Mouse (Mus musculus): ENCODE data around the gene Fnip2. TPM values are rescaled to one million over a fixed set of nuclear protein-coding genes. Genes with fewer than 3 reads are reported as not detected.
A peak's percentile ranks its signal among the peaks of the same experiment; 100 is the strongest.

The Fnip2 gene
- polyA plus RNA-seq, 1 experiment from 2014 or later = 3.3 TPM

DNA sequence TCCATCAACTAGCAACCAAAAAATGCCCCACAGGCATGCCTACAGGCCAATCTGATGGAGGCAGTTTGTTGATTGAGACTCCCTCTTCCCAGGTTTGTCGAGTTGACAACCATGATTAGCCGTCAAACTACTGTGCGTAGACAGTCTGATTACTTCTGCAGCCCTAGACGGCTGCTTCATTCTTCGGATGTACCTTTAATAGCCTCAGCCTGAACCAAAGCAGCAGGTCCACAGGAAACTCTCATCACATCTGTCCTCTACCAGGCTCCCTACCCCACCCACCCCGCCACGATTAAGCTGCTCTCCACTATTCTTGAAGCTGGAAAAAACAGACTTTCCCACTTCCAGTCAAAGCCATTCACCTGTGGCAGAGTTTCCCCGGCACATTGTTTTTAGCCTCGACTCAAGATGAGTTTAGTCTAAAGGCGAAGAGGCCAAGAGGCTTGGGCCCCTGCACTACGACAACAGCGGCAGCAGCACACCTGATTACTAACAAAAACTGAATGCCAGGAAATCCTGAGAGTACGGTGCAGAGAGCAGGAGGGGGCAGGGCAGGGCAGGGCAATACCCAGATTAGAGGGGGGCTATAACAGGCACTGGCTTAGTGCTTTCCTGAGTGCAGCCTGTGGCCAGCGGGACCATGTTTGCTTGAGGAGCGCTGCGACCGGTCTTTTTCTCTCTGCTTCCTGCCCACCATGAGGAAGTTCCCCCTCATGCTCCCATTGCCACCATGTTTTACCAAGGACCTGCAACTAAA, 18.7 kb downstream of the Fnip2 start:
- Histone ChIP-seq H3K36me3 (ENCODE audit: control insufficient read depth, insufficient read depth) (no peaks in the 10 kb centered on the region; the same call in 1 of the 2 replicates), H3K4me3 (ENCODE audit: low read depth, low read length) (no peak overlapping the region), H3K9me3 (ENCODE audit: control insufficient read depth) (no peaks in the 10 kb centered on the region), H3K4me1 (replicated peaks; ENCODE audit: control insufficient read depth, insufficient read depth, low read length) (no peaks in the 10 kb centered on the region), H3K27ac (ENCODE audit: low read depth, low read length) (no peak overlapping the region), H3K27me3 (replicated peaks; ENCODE audit: control insufficient read depth, insufficient read depth, low read length) (no peaks in the 10 kb centered on the region), H3K9ac (ENCODE audit: low read depth, low read length) (no peak overlapping the region), H3K4me2 (replicated peaks; ENCODE audit: low read depth) (no peak overlapping the region)
- WGBS = 71% methylated on average over 17 of the region's 17 CpGs
- no peak for TF ChIP-seq CTCF (IDR thresholded peaks at IDR 0.05; ENCODE audit: low read depth)
- no peak for ATAC-seq

- Histone ChIP-seq H3K4me2 (replicated peaks; ENCODE audit: low read depth) (no peak overlapping the region), H3K9ac (ENCODE audit: low read depth, low read length) (no peak overlapping the region), H3K9me3 (ENCODE audit: control insufficient read depth) (no peaks in the 10 kb centered on the region), H3K27ac (ENCODE audit: low read depth, low read length) (no peak overlapping the region), H3K36me3 (ENCODE audit: control insufficient read depth, insufficient read depth) (no peaks in the 10 kb centered on the region; the same call in 1 of the 2 replicates), H3K27me3 (replicated peaks; ENCODE audit: control insufficient read depth, insufficient read depth, low read length) (no peaks in the 10 kb centered on the region), H3K4me1 (replicated peaks; ENCODE audit: control insufficient read depth, insufficient read depth, low read length) (0 out of 2 replicates have a peak, but pooled peaks cover 5% of the 10 kb centered on the region), H3K4me3 (ENCODE audit: low read depth, low read length) (no peak overlapping the region)
- peak; percentile 92 for ATAC-seq
- TF ChIP-seq CTCF (IDR thresholded peaks at IDR 0.05; ENCODE audit: low read depth) = peak; percentile 36
- WGBS = 17% methylated on average over 6 of the region's 6 CpGs
Measured at GRCm38 (mm10) chr3:79542585-79542984, 25.0 kb downstream of the Fnip2 start.

DNA sequence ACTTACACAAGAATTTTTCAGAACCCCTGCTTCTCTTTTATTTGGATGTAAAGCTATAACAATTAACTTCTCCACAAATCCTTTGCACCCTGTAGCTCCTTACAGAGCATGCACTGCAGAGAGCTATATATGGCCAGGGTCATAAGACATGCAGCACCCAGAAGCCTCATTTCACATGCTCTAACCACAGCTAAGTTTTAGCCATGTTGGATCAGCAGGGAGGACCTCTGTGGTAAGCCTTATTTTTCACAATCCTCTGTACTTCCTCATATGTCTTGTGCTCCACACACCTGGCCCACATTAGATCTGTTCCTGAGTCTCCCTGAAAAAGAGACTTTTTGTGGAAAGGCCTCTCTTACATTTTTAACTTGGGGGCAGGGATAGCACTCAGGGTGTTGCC, 27.9 kb downstream of the Fnip2 start:
- TF ChIP-seq CTCF (IDR thresholded peaks at IDR 0.05; ENCODE audit: low read depth) = no peak
- no peak overlapping the region for H3K4me2 ChIP-seq (replicated peaks; ENCODE audit: low read depth)
- no peak for ATAC-seq
- H3K9ac ChIP-seq (ENCODE audit: low read depth, low read length) = no peak overlapping the region
- H3K4me1 ChIP-seq (replicated peaks; ENCODE audit: control insufficient read depth, insufficient read depth, low read length) = 0 out of 2 replicates have a peak, but pooled peaks cover 5% of the 10 kb centered on the region
- H3K27ac ChIP-seq (ENCODE audit: low read depth, low read length) = no peak overlapping the region
- H3K27me3 ChIP-seq (replicated peaks; ENCODE audit: control insufficient read depth, insufficient read depth, low read length) = no peaks in the 10 kb centered on the region
- no peak overlapping the region for H3K4me3 ChIP-seq (ENCODE audit: low read depth, low read length)
- H3K36me3 ChIP-seq (ENCODE audit: control insufficient read depth, insufficient read depth) = no peaks in the 10 kb centered on the region
- H3K9me3 ChIP-seq (ENCODE audit: control insufficient read depth) = no peaks in the 10 kb centered on the region

- WGBS = 87% methylated on average over 3 of the region's 3 CpGs
Measured at GRCm38 (mm10) chr3:79539124-79539523, 28.5 kb downstream of the Fnip2 start.

DNA sequence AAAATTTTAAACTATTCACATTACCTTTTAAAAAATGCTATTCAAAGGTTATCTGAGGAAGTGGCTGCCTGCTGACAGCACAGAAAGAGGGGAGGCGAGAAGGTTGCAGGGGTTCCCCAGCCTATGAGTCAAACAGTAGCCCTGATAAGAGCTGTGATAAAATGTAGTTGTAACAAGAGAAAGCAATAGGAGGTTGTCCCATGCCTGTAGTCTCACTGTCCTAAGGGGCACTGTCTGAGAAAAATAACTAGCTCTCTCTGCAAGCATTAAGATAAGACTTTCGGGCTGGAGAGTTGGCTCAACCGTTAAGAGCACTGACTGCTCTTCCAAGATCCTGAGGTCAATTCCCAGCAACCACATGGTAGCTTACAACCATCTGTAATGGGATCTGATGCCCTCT, 29.3 kb downstream of the Fnip2 start:
- no peak overlapping the region for H3K4me3 ChIP-seq (ENCODE audit: low read depth, low read length)
- H3K27ac ChIP-seq (ENCODE audit: low read depth, low read length) = 0 out of 2 replicates have a peak overlapping the region, but pooled peaks have one; percentile 11
- peak; percentile 75 for ATAC-seq
- TF ChIP-seq CTCF (IDR thresholded peaks at IDR 0.05; ENCODE audit: low read depth) = no peak
- H3K36me3 ChIP-seq (ENCODE audit: control insufficient read depth, insufficient read depth) = no peaks in the 10 kb centered on the region
- no peak overlapping the region for H3K4me2 ChIP-seq (replicated peaks; ENCODE audit: low read depth)
- H3K27me3 ChIP-seq (replicated peaks; ENCODE audit: control insufficient read depth, insufficient read depth, low read length) = no peaks in the 10 kb centered on the region
- H3K4me1 ChIP-seq (replicated peaks; ENCODE audit: control insufficient read depth, insufficient read depth, low read length) = 0 out of 2 replicates have a peak, but pooled peaks cover 5% of the 10 kb centered on the region
- WGBS = 50% methylated on average over 3 of the region's 3 CpGs
- H3K9ac ChIP-seq (ENCODE audit: low read depth, low read length) = no peak overlapping the region
- no peaks in the 10 kb centered on the region for H3K9me3 ChIP-seq (ENCODE audit: control insufficient read depth)

More at GRCm38 (mm10) chr3:79539124-79539523, 28.5 kb downstream of the Fnip2 start:
- no peak overlapping the region for H3K9ac ChIP-seq (ENCODE audit: low read depth, low read length)
- TF ChIP-seq CTCF (IDR thresholded peaks at IDR 0.05; ENCODE audit: low read depth) = no peak
- H3K27me3 ChIP-seq (replicated peaks; ENCODE audit: control insufficient read depth, insufficient read depth, low read length) = no peaks in the 10 kb centered on the region
- H3K9me3 ChIP-seq (ENCODE audit: control insufficient read depth) = no peaks in the 10 kb centered on the region
- H3K4me1 ChIP-seq (replicated peaks; ENCODE audit: control insufficient read depth, insufficient read depth, low read length) = 0 out of 2 replicates have a peak, but pooled peaks cover 5% of the 10 kb centered on the region
- H3K4me3 ChIP-seq (ENCODE audit: low read depth, low read length) = no peak overlapping the region
- no peaks in the 10 kb centered on the region for H3K36me3 ChIP-seq (ENCODE audit: control insufficient read depth, insufficient read depth)
- H3K27ac ChIP-seq (ENCODE audit: low read depth, low read length) = no peak overlapping the region
- ATAC-seq = no peak
- H3K4me2 ChIP-seq (replicated peaks; ENCODE audit: low read depth) = no peak overlapping the region

DNA sequence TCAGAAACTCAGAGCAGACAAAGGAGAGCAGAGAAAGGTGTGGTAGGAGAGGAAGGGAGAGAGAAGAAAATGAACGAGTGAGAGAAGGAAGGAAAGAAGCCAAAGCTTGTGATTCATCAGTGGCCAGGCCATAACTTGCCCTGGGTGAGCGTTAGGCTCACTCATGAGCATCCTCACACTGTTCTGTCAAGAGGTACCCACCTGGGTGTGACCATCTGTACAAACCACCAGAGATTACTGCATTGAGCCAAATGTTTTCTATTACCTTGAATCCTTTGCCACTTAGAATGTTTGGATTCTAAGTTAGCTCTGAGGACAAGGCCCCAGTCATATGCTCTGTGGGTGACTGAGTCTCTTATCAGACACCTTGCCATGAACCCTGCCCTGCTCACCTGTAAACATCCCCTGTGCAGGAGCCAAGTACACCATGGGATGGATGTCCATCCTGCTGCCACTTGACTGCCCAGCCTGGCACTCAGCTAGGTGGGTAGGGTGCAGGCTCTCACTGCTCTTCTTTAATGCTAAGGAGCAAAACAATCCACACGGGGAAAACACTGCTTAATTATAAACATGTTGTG, 29.9 kb downstream of the Fnip2 start:
- Histone ChIP-seq H3K4me3 (ENCODE audit: low read depth, low read length) (no peak overlapping the region), H3K27me3 (replicated peaks; ENCODE audit: control insufficient read depth, insufficient read depth, low read length) (no peaks in the 10 kb centered on the region), H3K36me3 (ENCODE audit: control insufficient read depth, insufficient read depth) (no peaks in the 10 kb centered on the region), H3K4me1 (replicated peaks; ENCODE audit: control insufficient read depth, insufficient read depth, low read length) (0 out of 2 replicates have a peak, but pooled peaks cover 2% of the 10 kb centered on the region), H3K9ac (ENCODE audit: low read depth, low read length) (no peak overlapping the region), H3K4me2 (replicated peaks; ENCODE audit: low read depth) (no peak overlapping the region), H3K27ac (ENCODE audit: low read depth, low read length) (peak overlapping the region; percentile 21; the same call in 1 of the 2 replicates), H3K9me3 (ENCODE audit: control insufficient read depth) (no peaks in the 10 kb centered on the region)
- 61% methylated on average over 3 of the region's 3 CpGs for WGBS
- peak; percentile 73 for ATAC-seq
- no peak for TF ChIP-seq CTCF (IDR thresholded peaks at IDR 0.05; ENCODE audit: low read depth)

All from intestine, postnatal 0 days (tissue).